Mouse (Mus musculus) E14TG2a.4 (cell line): ENCODE data around the gene Ldlrad3.

Experiments
- H3K27me3 ChIP-seq: 2 replicates; pipeline ENCODE4 v1.6.1; 2014; ENCODE audit warnings: low read length, control low read depth; ENCODE audit not compliant: insufficient read depth
- H3K36me3 ChIP-seq: 2 replicates; pipeline ENCODE4 v1.6.1; 2014; ENCODE audit warnings: low read length, control low read depth; ENCODE audit not compliant: insufficient read depth
- H3K4me1 ChIP-seq: replicated peaks from 2 replicates; pipeline ENCODE4 v1.6.1; 2014; ENCODE audit warnings: low read depth, low read length, control low read depth
- H3K4me3 ChIP-seq: replicated peaks from 2 replicates; pipeline ENCODE4 v1.5.1; 2014; ENCODE audit warnings: mild to moderate bottlenecking, low read length
- H3K9me3 ChIP-seq: 2 replicates; pipeline ENCODE4 v1.6.1; 2014; ENCODE audit warnings: low read length, control low read depth
- CTCF ChIP-seq: conservative IDR thresholded peaks from 2 replicates; pipeline ENCODE4 v1.5.1; 2014; ENCODE audit warnings: low read length
- NANOG ChIP-seq: IDR thresholded peaks from 2 replicates; pipeline ENCODE4 v1.6.1; 2014; ENCODE audit warnings: borderline replicate concordance, low read length, mixed read lengths
- POU5F1 ChIP-seq: IDR thresholded peaks from 2 replicates; pipeline ENCODE4 v1.6.1; 2014; ENCODE audit warnings: low read length, borderline replicate concordance

Ldlrad3 gene

GRCm38 (mm10) chr2:102073266-102074037 lies 112.7 kb downstream of the Ldlrad3 start:
- no peak overlapping the region for H3K4me3 ChIP-seq
- peaks cover 43% of the 10 kb centered on the region for H3K36me3 ChIP-seq
- TF ChIP-seq POU5F1 = no peak
- TF ChIP-seq CTCF = no peak
- TF ChIP-seq NANOG = no peak
- H3K4me1 ChIP-seq = peaks cover 11% of the 10 kb centered on the region
- no peaks in the 10 kb centered on the region for H3K27me3 ChIP-seq
- H3K9me3 ChIP-seq = no peaks in the 10 kb centered on the region

GRCm38 (mm10) chr2:102072859-102073258 lies 113.3 kb downstream of the Ldlrad3 start:
- Histone ChIP-seq H3K27me3 (no peaks in the 10 kb centered on the region), H3K36me3 (peaks cover 49% of the 10 kb centered on the region), H3K4me3 (no peak overlapping the region), H3K4me1 (peaks cover 6% of the 10 kb centered on the region; the same call in 1 of the 2 replicates), H3K9me3 (no peaks in the 10 kb centered on the region)
- TF ChIP-seq CTCF (no peak), POU5F1 (no peak), NANOG (no peak)

- TF ChIP-seq NANOG = no peak
- no peak for TF ChIP-seq POU5F1
- TF ChIP-seq CTCF = no peak
- Histone ChIP-seq H3K4me3 (no peak overlapping the region), H3K9me3 (no peaks in the 10 kb centered on the region), H3K27me3 (no peaks in the 10 kb centered on the region), H3K4me1 (peaks cover 5% of the 10 kb centered on the region), H3K36me3 (peaks cover 54% of the 10 kb centered on the region)
Observed at GRCm38 (mm10) chr2:102071022-102071717, 115.0 kb downstream of the Ldlrad3 start.

- Histone ChIP-seq H3K4me3 (no peak overlapping the region), H3K4me1 (peaks cover 28% of the 10 kb centered on the region)
- TF ChIP-seq CTCF = no peak
- TF ChIP-seq POU5F1 = no peak
- no peak for TF ChIP-seq NANOG
Observed at GRCm38 (mm10) chr2:102064826-102065441, 121.3 kb downstream of the Ldlrad3 start.

GRCm38 (mm10) chr2:102063906-102064505 lies 122.2 kb downstream of the Ldlrad3 start:
- Histone ChIP-seq H3K36me3 (peaks cover 41% of the 10 kb centered on the region), H3K4me1 (peaks cover 26% of the 10 kb centered on the region), H3K27me3 (no peaks in the 10 kb centered on the region), H3K9me3 (no peaks in the 10 kb centered on the region), H3K4me3 (no peak overlapping the region)
- TF ChIP-seq POU5F1 = no peak
- no peak for TF ChIP-seq NANOG
- no peak for TF ChIP-seq CTCF

More at GRCm38 (mm10) chr2:102064826-102065441, 121.3 kb downstream of the Ldlrad3 start:
- Histone ChIP-seq H3K9me3 (no peaks in the 10 kb centered on the region), H3K36me3 (peaks cover 41% of the 10 kb centered on the region), H3K27me3 (no peaks in the 10 kb centered on the region)

- H3K4me1 ChIP-seq = peaks cover 26% of the 10 kb centered on the region
- H3K4me3 ChIP-seq = no peak overlapping the region
Observed at GRCm38 (mm10) chr2:102062861-102063468, 123.2 kb downstream of the Ldlrad3 start.

GRCm38 (mm10) chr2:102061921-102062320 lies 124.3 kb downstream of the Ldlrad3 start:
- Histone ChIP-seq H3K27me3 (no peaks in the 10 kb centered on the region), H3K9me3 (no peaks in the 10 kb centered on the region), H3K4me1 (peaks cover 26% of the 10 kb centered on the region), H3K4me3 (no peak overlapping the region), H3K36me3 (peaks cover 44% of the 10 kb centered on the region)
- no peak for TF ChIP-seq CTCF
- TF ChIP-seq NANOG = no peak
- TF ChIP-seq POU5F1 = no peak

More at GRCm38 (mm10) chr2:102062861-102063468, 123.2 kb downstream of the Ldlrad3 start:
- Histone ChIP-seq H3K9me3 (no peaks in the 10 kb centered on the region), H3K27me3 (no peaks in the 10 kb centered on the region), H3K36me3 (peaks cover 41% of the 10 kb centered on the region)
- TF ChIP-seq CTCF (no peak), POU5F1 (no peak), NANOG (no peak)

GRCm38 (mm10) chr2:102057746-102058145 lies 128.4 kb downstream of the Ldlrad3 start:
- Histone ChIP-seq H3K4me3 (no peak overlapping the region), H3K4me1 (peaks cover 32% of the 10 kb centered on the region), H3K36me3 (peaks cover 63% of the 10 kb centered on the region), H3K9me3 (no peaks in the 10 kb centered on the region), H3K27me3 (no peaks in the 10 kb centered on the region)
- no peak for TF ChIP-seq CTCF
- TF ChIP-seq NANOG = no peak
